Mouse (Mus musculus) CD4-positive, CD25-positive, alpha-beta regulatory T cell, adult 4 months (primary cell): Measurements from ENCODE around the gene Bin2. TPM values are rescaled to one million over a fixed set of nuclear protein-coding genes. Genes with fewer than 3 reads are reported as not detected.
A peak's percentile ranks its signal among the peaks of the same experiment; 100 is the strongest.

Source experiments
- ATAC-seq: one replicate; pipeline ENCODE4 v1.8.0; 2017
- polyA plus RNA-seq, 2 experiments: library from polyadenylated mRNA; unstranded; fragments of 100-300 nt; shearing (Covaris generic); gene quantifications; one replicate each; pipeline ENCODE4 v1.2.1; 2017

Bin2 gene
- polyA plus RNA-seq, 2 experiments from 2014 or later, result 283 to 390 TPM

GRCm38 (mm10) chr15:100680381-100680780 is 11.0 kb upstream of the Bin2 start:
- no peak for ATAC-seq

- no peak for ATAC-seq
Measured at GRCm38 (mm10) chr15:100679005-100679404, 9.7 kb upstream of the Bin2 start.

GRCm38 (mm10) chr15:100678581-100678980 is 9.2 kb upstream of the Bin2 start:
- no peak for ATAC-seq

- ATAC-seq, result no peak
Measured at GRCm38 (mm10) chr15:100677675-100678074, 8.3 kb upstream of the Bin2 start.

- ATAC-seq, result no peak
Measured at GRCm38 (mm10) chr15:100676521-100676920, 7.2 kb upstream of the Bin2 start.

GRCm38 (mm10) chr15:100675486-100675885 is 6.1 kb upstream of the Bin2 start:
- ATAC-seq, result no peak

GRCm38 (mm10) chr15:100674566-100674965 is 5.2 kb upstream of the Bin2 start:
- no peak for ATAC-seq

- no peak for ATAC-seq
Measured at GRCm38 (mm10) chr15:100673585-100674391, 4.4 kb upstream of the Bin2 start.

- ATAC-seq, result no peak
Measured at GRCm38 (mm10) chr15:100670833-100671232, 1.5 kb upstream of the Bin2 start.

GRCm38 (mm10) chr15:100670004-100670403 is 651 bp upstream of the Bin2 start:
- peak; percentile 25 for ATAC-seq

- peak; percentile 37 for ATAC-seq
Measured at GRCm38 (mm10) chr15:100667871-100668545, 1.3 kb downstream of the Bin2 start.

GRCm38 (mm10) chr15:100667420-100667819 is 1.9 kb downstream of the Bin2 start:
- no peak for ATAC-seq

- ATAC-seq, result no peak
Measured at GRCm38 (mm10) chr15:100666851-100667250, 2.5 kb downstream of the Bin2 start.

- no peak for ATAC-seq
Measured at GRCm38 (mm10) chr15:100666219-100666696, 3.1 kb downstream of the Bin2 start.

GRCm38 (mm10) chr15:100665411-100666218 is 3.7 kb downstream of the Bin2 start:
- no peak for ATAC-seq

- ATAC-seq, result peak; percentile 49
Measured at GRCm38 (mm10) chr15:100664813-100665274, 4.5 kb downstream of the Bin2 start.

GRCm38 (mm10) chr15:100660805-100661204 is 8.5 kb downstream of the Bin2 start:
- ATAC-seq, result no peak

- ATAC-seq, result no peak
Measured at GRCm38 (mm10) chr15:100660306-100660705, 9.0 kb downstream of the Bin2 start.

GRCm38 (mm10) chr15:100655201-100655600 is 14.2 kb downstream of the Bin2 start:
- ATAC-seq, result no peak

- no peak for ATAC-seq
Measured at GRCm38 (mm10) chr15:100654271-100654670, 15.1 kb downstream of the Bin2 start.

GRCm38 (mm10) chr15:100651610-100652009 is 17.7 kb downstream of the Bin2 start:
- no peak for ATAC-seq

GRCm38 (mm10) chr15:100650111-100650510 is 19.2 kb downstream of the Bin2 start:
- no peak for ATAC-seq

- ATAC-seq, result no peak
Measured at GRCm38 (mm10) chr15:100646161-100646560, 23.2 kb downstream of the Bin2 start.
